Mouse (Mus musculus): ENCODE measurements around the gene Trim14.
A peak's percentile ranks its signal among the peaks of the same experiment; 100 is the strongest.

Gene Trim14

GRCm38 (mm10) chr4:46475101-46475500, 60.8 kb downstream of the Trim14 start:
- no peak for DNase-seq (ENCODE audit: low spot score)

GRCm38 (mm10) chr4:46465740-46466139, 70.2 kb downstream of the Trim14 start:
- DNase-seq (ENCODE audit: low spot score), result no peak

GRCm38 (mm10) chr4:46463130-46463830, 72.7 kb downstream of the Trim14 start:
- DNase-seq (ENCODE audit: low spot score), result peak; percentile 55

- DNase-seq (ENCODE audit: low spot score), result no peak
These were observed 77.5 kb downstream of the Trim14 start for GRCm38 (mm10) chr4:46458411-46458810.

GRCm38 (mm10) chr4:46457186-46457585, 78.8 kb downstream of the Trim14 start:
- DNase-seq (ENCODE audit: low spot score), result no peak

GRCm38 (mm10) chr4:46456762-46457161, 79.2 kb downstream of the Trim14 start:
- DNase-seq (ENCODE audit: low spot score), result no peak

GRCm38 (mm10) chr4:46454097-46454864, 81.7 kb downstream of the Trim14 start:
- DNase-seq (ENCODE audit: low spot score), result no peak

GRCm38 (mm10) chr4:46452855-46453719, 82.9 kb downstream of the Trim14 start:
- DNase-seq (ENCODE audit: low spot score), result no peak

- peak; percentile 64 for DNase-seq (ENCODE audit: low spot score)
These were observed 83.5 kb downstream of the Trim14 start for GRCm38 (mm10) chr4:46452481-46452850.

GRCm38 (mm10) chr4:46451758-46452480, 84.0 kb downstream of the Trim14 start:
- DNase-seq (ENCODE audit: low spot score), result peak; percentile 72

- peak; percentile 55 for DNase-seq (ENCODE audit: low spot score)
These were observed 84.6 kb downstream of the Trim14 start for GRCm38 (mm10) chr4:46451240-46451757.

- peak; percentile 91 for DNase-seq (ENCODE audit: low spot score)
These were observed 85.3 kb downstream of the Trim14 start, which contains the start of gene Anp32b for GRCm38 (mm10) chr4:46450519-46451131. Gene Anp32b (plus strand): TSS chr4:46450902.

- DNase-seq (ENCODE audit: low spot score), result no peak
These were observed 85.9 kb downstream of the Trim14 start for GRCm38 (mm10) chr4:46450020-46450518.

- DNase-seq (ENCODE audit: low spot score), result no peak
These were observed 87.1 kb downstream of the Trim14 start for GRCm38 (mm10) chr4:46448886-46449285.

- no peak for DNase-seq (ENCODE audit: low spot score)
These were observed 88.5 kb downstream of the Trim14 start for GRCm38 (mm10) chr4:46447461-46447860.

GRCm38 (mm10) chr4:46445237-46445945, 90.5 kb downstream of the Trim14 start:
- no peak for DNase-seq (ENCODE audit: low spot score)

Data from T-cell, adult 2 months (primary cell).